Mouse (Mus musculus) neural tube, embryonic 12.5 days (tissue): Measurements from ENCODE around the gene Pdia4. TPM values are rescaled to one million over a fixed set of nuclear protein-coding genes. Genes with fewer than 3 reads are reported as not detected.
"Not testable (repeated sequence)": the region's sequence is repeated elsewhere in the genome, so short reads cannot be mapped to it uniquely, and the experiment has no call there.

Experiments used
- ATAC-seq: fragments of 200-750 bp; cut with Nextera tagmentation; 2 replicates; pipeline ENCODE4 v1.8.0; 2017; ENCODE audit warnings: low read depth, mild to moderate bottlenecking, moderate TSS enrichment, moderate library complexity; ENCODE audit not compliant: low FRiP score
- H3K27ac ChIP-seq: fragments of 300-500 bp; sonication (generic); 2 replicates; pipeline ENCODE4 v1.5.1; 2016
- H3K27me3 ChIP-seq: fragments of 300-500 bp; sonication (generic); replicated peaks from 2 replicates; pipeline ENCODE4 v1.6.1; 2016; ENCODE audit warnings: mild to moderate bottlenecking
- H3K36me3 ChIP-seq: fragments of 300-500 bp; sonication (generic); 2 replicates; pipeline ENCODE4 v1.6.1; 2016; ENCODE audit warnings: mild to moderate bottlenecking
- H3K4me1 ChIP-seq: fragments of 300-500 bp; sonication (generic); 2 replicates; pipeline ENCODE4 v1.6.1; 2016
- H3K4me2 ChIP-seq: fragments of 300-500 bp; sonication (generic); replicated peaks from 2 replicates; pipeline ENCODE4 v1.6.1; 2016; ENCODE audit warnings: mild to moderate bottlenecking
- H3K4me3 ChIP-seq: fragments of 300-500 bp; sonication (generic); 2 replicates; pipeline ENCODE4 v1.5.1; 2016
- H3K9ac ChIP-seq: fragments of 300-500 bp; sonication (generic); 2 replicates; pipeline ENCODE4 v1.6.1; 2016; ENCODE audit warnings: mild to moderate bottlenecking
- H3K9me3 ChIP-seq: fragments of 300-500 bp; sonication (generic); 2 replicates; pipeline ENCODE4 v1.6.1; 2016; ENCODE audit warnings: mild to moderate bottlenecking
- WGBS: fragments of 180-500 bp; shearing (Covaris S2); methylation state at CpG from one replicate; pipeline ENCODE4 v1.1.7; 2016; 5-methylcytosine and 5-hydroxymethylcytosine counted together
- microRNA counts: library from miRNA; unstranded; fragments of <30 nt; microRNA quantifications from one replicate; lab custom pipeline; 2017
- microRNA-seq: library from miRNA; unstranded; fragments of <30 nt; microRNA quantifications from one replicate; pipeline ENCODE4, GENCODE M21; 2017
- polyA plus RNA-seq: library from polyadenylated mRNA; unstranded; fragments of >200 nt; fragmentation: Nextera tagmentation; extraction: Ambion mirVana; gene quantifications from 2 replicates; pipeline ENCODE4 v1.2.1, GENCODE M21; 2016

Gene Pdia4
- polyA plus RNA-seq, 1 experiment from 2014 or later: 196 TPM

- ATAC-seq, H3K4me1 ChIP-seq, H3K36me3 ChIP-seq, H3K27ac ChIP-seq, H3K4me2 ChIP-seq, H3K27me3 ChIP-seq, H3K9me3 ChIP-seq, H3K4me3 ChIP-seq, H3K9ac ChIP-seq: not testable (repeated sequence)
- 75% methylated on average over 4 of the region's 8 CpGs for WGBS
These were observed 65.3 kb downstream of the Pdia4 start for GRCm38 (mm10) chr6:47747886-47748285.

MicroRNAs encoded within 50 kb of the gene (microRNA counts, 519-probe panel; counts per million panel counts)
- microRNA mmu-miR-704 (lab: Ali Mortazavi, UCI): 342 counts per million, percentile 67 among the panel's probes with 10 or more counts

Small RNA genes lying within 50 kb of the gene (microRNA-seq; reads per million reads assigned to microRNA genes)
- gene Mir704: not detected

Other genes starting within 250 kb of the Pdia4 start
- 161 and 162 TPM in 2 replicates for gene Ezh2, start 218.1 kb downstream of the Pdia4 start, polyA plus RNA-seq
- 12.8 and 14.8 TPM in 2 replicates for gene Zfp786, start 17.4 kb upstream of the Pdia4 start, polyA plus RNA-seq
- 13.4 and 14.5 TPM in 2 replicates for gene Zfp398, start 22.2 kb upstream of the Pdia4 start, polyA plus RNA-seq
- 26.8 and 27.0 TPM in 2 replicates for gene Zfp282, start 63.8 kb upstream of the Pdia4 start, polyA plus RNA-seq
- gene Zfp212, start 107.0 kb upstream of the Pdia4 start, polyA plus RNA-seq: 16.8 and 19.6 TPM in 2 replicates
- 11.0 and 11.2 TPM in 2 replicates for gene Zfp956, start 140.0 kb upstream of the Pdia4 start, polyA plus RNA-seq
- 13.0 and 13.3 TPM in 2 replicates for gene Zfp777, start 235.5 kb upstream of the Pdia4 start, polyA plus RNA-seq